Mouse (Mus musculus) intestine, embryonic 16.5 days (tissue): ENCODE results near the gene Per2. TPM values are rescaled to one million over a fixed set of nuclear protein-coding genes. Genes with fewer than 3 reads are reported as not detected.

Source experiments
- ATAC-seq: fragments of 200-750 bp; cut with Nextera tagmentation; 2 replicates; pipeline ENCODE4 v1.8.0; 2017; ENCODE audit warnings: moderate TSS enrichment, moderate library complexity
- H3K27ac ChIP-seq: fragments of 300-500 bp; sonication (generic); 2 replicates; pipeline ENCODE4 v1.5.1; 2014; ENCODE audit warnings: mild to moderate bottlenecking, low read length
- H3K27me3 ChIP-seq: fragments of 300-500 bp; sonication (generic); replicated peaks from 2 replicates; pipeline ENCODE4 v1.6.1; 2014; ENCODE audit warnings: low read length, control low read depth, mixed read lengths; ENCODE audit not compliant: control insufficient read depth, insufficient read depth
- H3K36me3 ChIP-seq: fragments of 300-500 bp; sonication (generic); 2 replicates; pipeline ENCODE4 v1.6.1; 2014; ENCODE audit warnings: low read length, control low read depth; ENCODE audit not compliant: control insufficient read depth, insufficient read depth
- H3K4me1 ChIP-seq: fragments of 300-500 bp; sonication (generic); 2 replicates; pipeline ENCODE4 v1.6.1; 2014; ENCODE audit warnings: low read length, control low read depth, mixed read lengths; ENCODE audit not compliant: control insufficient read depth, insufficient read depth
- H3K4me2 ChIP-seq: fragments of 300-500 bp; sonication (generic); 2 replicates; pipeline ENCODE4 v1.6.1; 2014; ENCODE audit warnings: low read depth, low read length, control low read depth
- H3K4me3 ChIP-seq: fragments of 300-500 bp; sonication (generic); 2 replicates; pipeline ENCODE4 v1.5.1; 2014; ENCODE audit warnings: mild to moderate bottlenecking, low read length
- H3K9ac ChIP-seq: fragments of 300-500 bp; sonication (generic); 2 replicates; pipeline ENCODE4 v1.6.1; 2014; ENCODE audit warnings: low read depth, low read length
- H3K9me3 ChIP-seq: fragments of 300-500 bp; sonication (generic); 2 replicates; pipeline ENCODE4 v1.6.1; 2016; ENCODE audit warnings: low read length, control low read depth; ENCODE audit not compliant: control insufficient read depth
- WGBS: fragments of 180-500 bp; shearing (Covaris S2); extraction: QIAGEN DNeasy Blood & Tissue Kit; methylation state at CpG from one replicate; pipeline ENCODE4 v1.1.7; 2014; 5-methylcytosine and 5-hydroxymethylcytosine counted together
- polyA plus RNA-seq: library from polyadenylated mRNA; unstranded; fragments of >200 nt; fragmentation: Nextera tagmentation; extraction: Ambion mirVana; gene quantifications from 2 replicates; pipeline ENCODE4 v1.2.1, GENCODE M21; 2015

Gene Per2
- polyA plus RNA-seq, 1 experiment from 2014 or later = 8.9 TPM

- Histone ChIP-seq H3K9ac (peak overlapping the region; percentile 58), H3K4me2 (peak overlapping the region; percentile 50), H3K27ac (peak overlapping the region; percentile 82), H3K4me1 (peaks cover 13% of the 10 kb centered on the region; the same call in 1 of the 2 replicates), H3K4me3 (no peak overlapping the region), H3K9me3 (0 out of 2 replicates have a peak, but pooled peaks cover under 1% of the 10 kb centered on the region), H3K27me3 (no peaks in the 10 kb centered on the region), H3K36me3 (peaks cover 14% of the 10 kb centered on the region)
- WGBS = 61% methylated on average over 6 of the region's 7 CpGs
- peak; percentile 84 for ATAC-seq
Measured at GRCm38 (mm10) chr1:91442350-91442990, 16.7 kb downstream of the Per2 start.

DNA sequence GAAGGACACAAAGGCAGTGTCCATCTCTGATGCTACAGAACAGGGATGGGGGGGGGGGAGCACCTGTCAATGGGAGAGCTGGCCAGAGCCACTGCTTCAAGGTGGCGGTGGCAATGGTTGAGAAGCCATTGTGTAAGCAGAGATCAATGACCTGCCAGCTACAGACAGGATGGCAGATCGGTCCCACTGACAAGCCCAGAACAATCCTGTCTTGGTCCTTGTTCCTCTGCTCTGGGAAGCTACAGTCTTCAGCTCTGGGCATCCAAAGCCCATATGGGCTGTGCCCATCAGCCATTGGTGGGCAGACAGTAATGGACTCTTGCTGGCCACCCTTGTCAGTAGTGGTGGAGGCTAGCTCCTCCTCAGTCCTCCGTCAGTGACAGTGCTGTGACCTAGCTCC, 17.3 kb downstream of the Per2 start:
- WGBS = 92% methylated on average over 3 of the region's 3 CpGs
- Histone ChIP-seq H3K9ac (no peak overlapping the region), H3K4me2 (no peak overlapping the region), H3K27me3 (no peaks in the 10 kb centered on the region), H3K4me1 (peaks cover 15% of the 10 kb centered on the region), H3K27ac (no peak overlapping the region), H3K36me3 (peaks cover 10% of the 10 kb centered on the region), H3K4me3 (no peak overlapping the region), H3K9me3 (no peaks in the 10 kb centered on the region)
- ATAC-seq = no peak

- H3K27ac ChIP-seq = no peak overlapping the region
- H3K4me1 ChIP-seq = peaks cover 19% of the 10 kb centered on the region
- H3K27me3 ChIP-seq = no peaks in the 10 kb centered on the region
- H3K4me2 ChIP-seq = no peak overlapping the region
- H3K9me3 ChIP-seq = no peaks in the 10 kb centered on the region
- no peak overlapping the region for H3K9ac ChIP-seq
- no peak overlapping the region for H3K4me3 ChIP-seq
- H3K36me3 ChIP-seq = peaks cover 15% of the 10 kb centered on the region
- 89% methylated on average over 8 of the region's 8 CpGs for WGBS
- ATAC-seq = no peak
Measured at GRCm38 (mm10) chr1:91439776-91440175, 19.3 kb downstream of the Per2 start.

GRCm38 (mm10) chr1:91437573-91437972, 21.6 kb downstream of the Per2 start:
- H3K27me3 ChIP-seq = no peaks in the 10 kb centered on the region
- 87% methylated on average over 7 of the region's 7 CpGs for WGBS
- H3K9ac ChIP-seq = no peak overlapping the region
- H3K36me3 ChIP-seq = peaks cover 21% of the 10 kb centered on the region
- no peak overlapping the region for H3K4me3 ChIP-seq
- H3K4me2 ChIP-seq = no peak overlapping the region
- H3K27ac ChIP-seq = no peak overlapping the region
- H3K9me3 ChIP-seq = no peaks in the 10 kb centered on the region
- ATAC-seq = no peak
- H3K4me1 ChIP-seq = peaks cover 16% of the 10 kb centered on the region

DNA sequence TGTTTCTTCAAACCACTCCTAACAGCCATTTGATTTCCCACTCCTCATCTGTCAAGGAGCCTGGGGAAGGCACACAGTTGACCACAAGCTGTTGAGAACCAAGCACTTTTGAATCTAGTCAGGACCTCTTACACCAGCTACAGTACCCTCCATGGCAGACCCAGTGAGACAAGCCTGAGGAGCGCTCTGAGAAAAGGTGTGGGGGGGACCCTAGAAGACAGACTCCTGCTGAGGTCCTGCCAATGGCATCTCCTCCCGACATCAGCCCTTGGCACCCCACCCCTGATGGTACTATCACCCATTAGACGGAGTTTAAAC, 22.1 kb downstream of the Per2 start:
- Histone ChIP-seq H3K36me3 (peaks cover 22% of the 10 kb centered on the region), H3K4me1 (peaks cover 16% of the 10 kb centered on the region), H3K9me3 (no peaks in the 10 kb centered on the region), H3K4me3 (no peak overlapping the region), H3K4me2 (no peak overlapping the region), H3K27me3 (no peaks in the 10 kb centered on the region), H3K9ac (no peak overlapping the region), H3K27ac (peak overlapping the region; percentile 72)
- 92% methylated on average over 3 of the region's 3 CpGs for WGBS
- no peak for ATAC-seq

- peak; percentile 78 for ATAC-seq
- 54% methylated on average over 6 of the region's 6 CpGs for WGBS
- no peaks in the 10 kb centered on the region for H3K9me3 ChIP-seq
Measured at GRCm38 (mm10) chr1:91436380-91437082, 22.6 kb downstream of the Per2 start.

DNA sequence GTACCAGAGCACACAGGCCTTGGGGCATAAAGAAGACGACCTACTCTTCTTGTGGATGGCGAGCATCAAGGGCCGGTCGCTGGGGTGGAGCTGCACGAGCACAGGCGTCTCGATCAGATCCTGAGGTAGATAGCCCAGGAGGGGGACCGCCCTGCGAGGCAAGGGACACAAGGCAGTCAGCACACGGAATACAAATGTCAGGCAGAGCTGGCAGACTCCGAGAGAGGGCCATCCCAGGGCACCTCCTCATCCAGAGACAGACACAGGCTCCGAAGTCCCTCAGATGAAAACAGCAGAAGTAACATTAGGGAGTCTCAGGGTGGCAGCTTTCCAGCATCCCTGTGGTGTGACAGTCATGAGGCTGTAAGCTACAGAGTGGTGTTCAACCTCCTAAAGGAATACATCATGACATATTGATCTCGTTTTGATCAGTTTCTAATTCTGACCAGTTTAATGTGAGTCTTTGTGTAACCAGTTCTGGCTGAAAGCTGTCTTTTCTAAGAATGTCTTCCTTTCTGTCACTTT, 23.5 kb downstream of the Per2 start:
- Histone ChIP-seq H3K27me3 (no peaks in the 10 kb centered on the region), H3K9ac (no peak overlapping the region), H3K4me2 (no peak overlapping the region), H3K36me3 (peaks cover 21% of the 10 kb centered on the region), H3K4me3 (no peak overlapping the region), H3K27ac (peak overlapping the region; percentile 72), H3K4me1 (peaks cover 16% of the 10 kb centered on the region), H3K9me3 (no peaks in the 10 kb centered on the region)
- ATAC-seq = peak; percentile 8; the same call in 1 of the 2 replicates
- WGBS = 84% methylated on average over 13 of the region's 13 CpGs

More at GRCm38 (mm10) chr1:91436380-91437082, 22.6 kb downstream of the Per2 start:
- Histone ChIP-seq H3K36me3 (peaks cover 22% of the 10 kb centered on the region), H3K4me1 (peaks cover 16% of the 10 kb centered on the region), H3K4me3 (no peak overlapping the region), H3K4me2 (no peak overlapping the region), H3K27me3 (no peaks in the 10 kb centered on the region), H3K27ac (peak overlapping the region; percentile 72), H3K9ac (no peak overlapping the region)

DNA sequence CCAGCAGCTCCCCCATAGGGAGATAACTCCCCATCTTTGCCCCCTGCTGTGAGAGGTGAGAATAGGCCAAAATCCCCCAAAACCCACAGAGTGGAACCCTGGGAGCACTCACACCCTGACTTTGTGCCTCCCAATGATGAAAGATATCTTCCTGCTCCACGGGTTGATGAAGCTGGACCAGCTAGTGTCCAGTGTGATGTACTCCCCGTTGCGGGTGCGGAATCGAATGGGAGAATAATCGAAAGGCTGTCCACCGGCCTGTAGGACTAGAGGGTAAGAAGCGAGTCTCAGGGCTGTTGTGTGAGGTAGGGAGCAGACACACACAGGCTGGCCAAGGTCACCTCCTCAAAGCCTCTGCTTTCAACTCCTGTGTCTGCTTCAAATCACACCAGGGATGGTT, 24.2 kb downstream of the Per2 start:
- no peaks in the 10 kb centered on the region for H3K27me3 ChIP-seq
- H3K4me3 ChIP-seq = no peak overlapping the region
- H3K9ac ChIP-seq = no peak overlapping the region
- peaks cover 21% of the 10 kb centered on the region for H3K36me3 ChIP-seq
- no peaks in the 10 kb centered on the region for H3K9me3 ChIP-seq
- no peak overlapping the region for H3K4me2 ChIP-seq
- H3K27ac ChIP-seq = no peak overlapping the region
- peaks cover 16% of the 10 kb centered on the region for H3K4me1 ChIP-seq
- no peak for ATAC-seq
- WGBS = 92% methylated on average over 8 of the region's 8 CpGs

DNA sequence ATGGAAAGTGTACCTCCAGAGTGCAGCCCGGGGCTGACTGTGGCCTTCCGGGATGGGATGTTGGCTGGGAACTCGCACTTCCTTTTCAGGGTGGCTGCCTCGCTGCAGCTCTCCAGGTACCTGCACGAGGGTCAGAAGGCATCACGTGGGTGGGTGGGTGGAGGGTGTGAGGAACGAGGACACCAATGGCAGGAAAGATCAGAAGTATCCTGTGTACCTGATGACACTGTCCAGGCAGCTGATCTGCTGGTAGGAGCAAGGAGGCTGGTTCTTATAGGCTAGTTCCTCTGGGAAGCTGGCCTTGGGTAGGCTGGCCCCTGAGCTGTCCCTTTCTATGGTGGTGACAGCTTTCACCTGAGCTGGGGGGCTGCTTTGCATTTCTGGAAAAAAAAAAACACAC, 28.4 kb downstream of the Per2 start:
- 75% methylated on average over 7 of the region's 7 CpGs for WGBS
- no peak for ATAC-seq
- Histone ChIP-seq H3K9me3 (no peaks in the 10 kb centered on the region), H3K27ac (no peak overlapping the region), H3K36me3 (peaks cover 25% of the 10 kb centered on the region), H3K4me3 (no peak overlapping the region), H3K4me2 (no peak overlapping the region), H3K27me3 (no peaks in the 10 kb centered on the region), H3K4me1 (peaks cover 5% of the 10 kb centered on the region), H3K9ac (no peak overlapping the region)
